Mouse (Mus musculus): ENCODE results near the gene Itpr2. TPM values are rescaled to one million over a fixed set of nuclear protein-coding genes. Genes with fewer than 3 reads are reported as not detected.

Gene Itpr2
- polyA plus RNA-seq, 1 experiment from 2014 or later = 8.9 TPM

DNA sequence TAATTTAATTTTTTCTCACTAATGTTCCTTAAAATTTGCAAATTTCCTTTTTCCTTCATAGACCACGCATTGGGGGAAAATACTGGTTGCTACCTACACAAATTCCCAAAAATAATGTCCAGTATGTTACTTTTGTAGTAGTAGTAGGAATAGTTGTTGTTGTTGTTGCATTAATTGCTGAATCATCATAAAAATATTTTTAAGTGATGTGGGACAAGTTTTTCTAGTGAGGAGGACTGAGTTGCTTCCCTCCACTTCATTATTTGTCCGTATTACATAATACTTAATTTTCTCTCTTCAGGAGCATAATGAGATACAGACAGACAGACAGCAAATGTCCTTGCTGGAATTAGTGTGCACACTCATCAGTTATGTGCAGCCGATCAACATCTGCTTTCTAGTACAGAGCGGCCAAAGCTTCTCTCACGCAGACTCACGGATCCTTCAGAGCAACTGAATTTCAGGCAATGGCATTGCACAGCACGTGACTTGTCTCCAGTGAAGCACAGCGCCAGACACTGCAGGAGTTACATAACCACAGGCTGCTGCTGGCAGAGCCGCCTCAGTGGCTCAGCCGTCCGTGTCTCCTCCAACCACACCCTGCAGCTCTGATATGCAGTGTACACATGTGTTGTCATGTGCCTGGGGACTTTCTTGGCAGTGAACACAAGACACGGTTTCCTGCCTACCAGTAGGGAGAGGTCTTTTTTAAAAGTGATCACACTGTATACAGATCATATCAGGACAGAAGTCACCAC, 231.1 kb downstream of the Itpr2 start:
- no peaks in the 10 kb centered on the region for H3K27me3 ChIP-seq (replicated peaks; ENCODE audit: control insufficient read depth, insufficient read depth, low read length)
- peaks cover 9% of the 10 kb centered on the region for H3K4me1 ChIP-seq (ENCODE audit: control insufficient read depth, insufficient read depth, low read length)
- no peak overlapping the region for H3K4me2 ChIP-seq (ENCODE audit: low read depth, low read length)
- H3K9ac ChIP-seq (ENCODE audit: low read depth, low read length) = no peak overlapping the region
- DNase-seq (ENCODE audit: low spot score) (peak; percentile 92), ATAC-seq (ENCODE audit: low read depth) (peak; percentile 93)
- H3K9me3 ChIP-seq (ENCODE audit: control insufficient read depth, low read length) = no peaks in the 10 kb centered on the region
- no peaks in the 10 kb centered on the region for H3K36me3 ChIP-seq (ENCODE audit: control insufficient read depth, insufficient read depth, low read length)
- peak overlapping the region; percentile 46; the same call in 1 of the 2 replicates for H3K27ac ChIP-seq (replicated peaks; ENCODE audit: low read depth, low read length)
- H3K4me3 ChIP-seq (ENCODE audit: low read depth, low read length) = no peak overlapping the region
- 29% methylated on average over 12 of the region's 12 CpGs for WGBS

DNA sequence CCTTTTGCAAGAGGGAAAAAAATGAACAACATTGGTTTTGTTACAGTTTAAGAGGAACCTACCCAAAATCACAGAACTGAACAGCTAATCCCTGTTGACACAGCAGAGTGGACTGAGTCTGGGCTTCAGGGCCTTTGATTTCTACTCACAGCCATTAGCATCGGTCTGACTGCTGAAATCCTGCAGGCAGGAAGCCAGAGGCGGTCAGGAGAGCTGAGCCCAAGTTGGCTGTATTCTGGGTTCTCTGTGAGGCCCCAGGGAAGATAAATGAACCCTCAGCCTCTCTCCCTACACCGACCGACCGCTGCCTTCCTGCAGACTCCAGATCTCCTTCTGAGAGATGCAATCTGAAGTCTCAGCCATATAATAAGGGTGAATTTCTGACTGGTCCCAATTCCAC, 231.9 kb downstream of the Itpr2 start:
- WGBS = 18% methylated on average over 5 of the region's 5 CpGs
- Histone ChIP-seq H3K9ac (ENCODE audit: low read depth, low read length) (no peak overlapping the region), H3K27me3 (replicated peaks; ENCODE audit: control insufficient read depth, insufficient read depth, low read length) (no peaks in the 10 kb centered on the region), H3K4me2 (ENCODE audit: low read depth, low read length) (no peak overlapping the region), H3K27ac (replicated peaks; ENCODE audit: low read depth, low read length) (peak overlapping the region; percentile 46; the same call in 1 of the 2 replicates), H3K4me1 (ENCODE audit: control insufficient read depth, insufficient read depth, low read length) (peaks cover 9% of the 10 kb centered on the region), H3K36me3 (ENCODE audit: control insufficient read depth, insufficient read depth, low read length) (no peaks in the 10 kb centered on the region), H3K9me3 (ENCODE audit: control insufficient read depth, low read length) (no peaks in the 10 kb centered on the region), H3K4me3 (ENCODE audit: low read depth, low read length) (no peak overlapping the region)
- DNase-seq (ENCODE audit: low spot score) (peak; percentile 80), ATAC-seq (ENCODE audit: low read depth) (0 out of 2 replicates have a peak, but pooled peaks have one; percentile 5)

DNA sequence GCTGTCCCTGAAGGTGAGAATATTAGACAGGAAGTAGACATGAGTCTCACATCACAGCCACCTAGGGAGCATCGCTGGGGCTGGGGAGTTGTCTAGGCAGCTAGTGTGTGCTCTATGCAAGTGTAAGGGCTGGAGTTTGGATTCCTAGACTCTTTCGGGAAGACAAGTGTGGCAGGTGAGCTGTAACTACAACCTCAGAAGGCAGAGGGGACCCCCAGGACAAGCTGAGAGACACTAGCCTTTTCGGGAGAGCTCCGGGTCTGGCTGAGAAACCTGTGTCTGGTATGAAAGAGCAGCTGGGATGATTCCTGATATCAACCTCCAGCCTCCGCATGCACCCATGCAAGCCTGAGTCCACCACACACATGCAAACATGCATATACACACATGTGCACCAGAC, 232.7 kb downstream of the Itpr2 start:
- no peak overlapping the region for H3K27ac ChIP-seq (replicated peaks; ENCODE audit: low read depth, low read length)
- peaks cover 9% of the 10 kb centered on the region for H3K4me1 ChIP-seq (ENCODE audit: control insufficient read depth, insufficient read depth, low read length)
- no peak overlapping the region for H3K4me3 ChIP-seq (ENCODE audit: low read depth, low read length)
- no peaks in the 10 kb centered on the region for H3K9me3 ChIP-seq (ENCODE audit: control insufficient read depth, low read length)
- 92% methylated on average over 5 of the region's 5 CpGs for WGBS
- no peaks in the 10 kb centered on the region for H3K36me3 ChIP-seq (ENCODE audit: control insufficient read depth, insufficient read depth, low read length)
- H3K27me3 ChIP-seq (replicated peaks; ENCODE audit: control insufficient read depth, insufficient read depth, low read length) = no peaks in the 10 kb centered on the region
- ATAC-seq (ENCODE audit: low read depth) = no peak
- no peak overlapping the region for H3K4me2 ChIP-seq (ENCODE audit: low read depth, low read length)
- H3K9ac ChIP-seq (ENCODE audit: low read depth, low read length) = no peak overlapping the region
- no peak for DNase-seq (ENCODE audit: low spot score)

DNA sequence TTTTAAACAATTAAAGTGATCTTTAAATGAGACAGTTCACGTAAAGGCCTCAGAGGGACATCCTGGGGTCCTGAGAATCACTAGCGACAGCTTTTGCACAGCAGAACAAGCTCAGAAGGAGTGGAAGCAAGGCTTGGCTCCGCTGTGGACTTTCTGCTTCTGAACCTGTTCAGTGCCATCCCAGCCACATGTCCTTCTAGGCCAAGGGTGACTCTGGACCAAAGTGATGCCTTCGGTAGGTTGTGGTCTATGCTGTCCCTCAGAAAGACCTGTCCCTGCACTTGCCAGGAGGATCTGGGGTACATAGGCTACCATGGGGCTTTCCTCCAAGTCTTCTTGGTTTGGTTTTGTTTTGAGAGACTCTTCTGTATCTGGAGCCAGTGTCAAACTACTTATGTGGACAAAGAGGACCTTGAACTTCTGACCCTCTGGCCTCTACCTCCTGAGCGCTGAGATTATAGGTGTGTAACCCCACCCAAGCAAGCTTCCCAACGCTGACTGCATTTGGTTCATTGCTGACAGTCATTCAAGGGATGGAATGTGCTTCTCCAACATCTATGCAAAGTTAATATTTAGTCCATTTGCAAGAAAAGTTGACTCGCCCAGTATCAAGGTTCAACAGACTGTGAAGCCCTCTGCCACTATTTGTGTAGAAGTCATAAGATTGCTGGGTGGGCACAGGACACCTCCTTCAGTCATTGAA, 241.2 kb downstream of the Itpr2 start:
- Histone ChIP-seq H3K9ac (ENCODE audit: low read depth, low read length) (no peak overlapping the region), H3K4me2 (ENCODE audit: low read depth, low read length) (no peak overlapping the region), H3K4me3 (ENCODE audit: low read depth, low read length) (no peak overlapping the region), H3K36me3 (ENCODE audit: control insufficient read depth, insufficient read depth, low read length) (no peaks in the 10 kb centered on the region), H3K27ac (replicated peaks; ENCODE audit: low read depth, low read length) (no peak overlapping the region), H3K9me3 (ENCODE audit: control insufficient read depth, low read length) (0 out of 2 replicates have a peak, but pooled peaks cover 7% of the 10 kb centered on the region), H3K4me1 (ENCODE audit: control insufficient read depth, insufficient read depth, low read length) (no peaks in the 10 kb centered on the region), H3K27me3 (replicated peaks; ENCODE audit: control insufficient read depth, insufficient read depth, low read length) (no peaks in the 10 kb centered on the region)
- no peak for DNase-seq (ENCODE audit: low spot score)
- 83% methylated on average over 7 of the region's 7 CpGs for WGBS
- no peak for ATAC-seq (ENCODE audit: low read depth)

DNA sequence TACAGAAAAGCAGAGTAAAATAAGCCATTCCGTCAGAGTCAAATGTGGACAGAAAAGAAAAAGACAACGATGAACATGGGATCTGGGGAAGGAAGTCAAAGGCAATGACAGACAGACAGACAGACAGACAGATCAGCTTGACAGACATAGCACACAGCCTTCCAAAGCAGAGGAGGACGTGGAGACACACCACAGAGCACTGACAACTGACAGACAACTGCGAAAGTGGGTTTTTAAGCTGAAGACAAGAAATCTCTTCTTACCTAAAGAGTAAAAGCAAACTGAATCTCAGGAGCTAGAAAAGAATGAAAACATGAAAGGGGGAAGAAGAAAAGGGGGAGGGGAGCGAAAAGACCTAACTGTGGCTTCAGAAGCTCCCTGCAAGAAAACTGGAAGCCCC, 243.3 kb downstream of the Itpr2 start:
- H3K27me3 ChIP-seq (replicated peaks; ENCODE audit: control insufficient read depth, insufficient read depth, low read length) = no peaks in the 10 kb centered on the region
- no peak overlapping the region for H3K4me2 ChIP-seq (ENCODE audit: low read depth, low read length)
- DNase-seq (ENCODE audit: low spot score) (no peak), ATAC-seq (ENCODE audit: low read depth) (no peak)
- H3K4me3 ChIP-seq (ENCODE audit: low read depth, low read length) = no peak overlapping the region
- WGBS = 84% methylated on average over 5 of the region's 5 CpGs
- no peaks in the 10 kb centered on the region; the same call in 1 of the 2 replicates for H3K4me1 ChIP-seq (ENCODE audit: control insufficient read depth, insufficient read depth, low read length)
- no peaks in the 10 kb centered on the region for H3K36me3 ChIP-seq (ENCODE audit: control insufficient read depth, insufficient read depth, low read length)
- no peak overlapping the region for H3K9ac ChIP-seq (ENCODE audit: low read depth, low read length)
- 0 out of 2 replicates have a peak, but pooled peaks cover 7% of the 10 kb centered on the region for H3K9me3 ChIP-seq (ENCODE audit: control insufficient read depth, low read length)
- no peak overlapping the region for H3K27ac ChIP-seq (replicated peaks; ENCODE audit: low read depth, low read length)

DNA sequence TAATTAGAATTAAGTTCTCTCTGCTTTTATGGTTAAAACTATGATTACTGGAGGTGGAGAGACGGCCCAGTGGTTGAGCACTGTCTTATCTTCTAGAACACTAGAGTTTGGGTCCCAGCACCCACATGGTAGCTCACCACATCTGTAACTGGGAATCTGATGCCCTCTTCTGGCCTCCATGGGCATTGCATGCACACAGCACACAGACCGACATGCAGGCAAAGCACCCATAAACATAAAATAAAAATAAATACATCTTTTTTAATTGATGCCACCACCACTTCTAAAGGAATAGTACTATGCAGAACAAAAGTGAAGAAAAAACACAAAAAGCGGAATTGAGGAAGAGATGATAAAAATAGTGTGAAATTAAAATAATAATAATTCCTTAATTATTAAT, 243.8 kb downstream of the Itpr2 start:
- 96% methylated on average over 3 of the region's 3 CpGs for WGBS
- 0 out of 2 replicates have a peak, but pooled peaks cover 7% of the 10 kb centered on the region for H3K9me3 ChIP-seq (ENCODE audit: control insufficient read depth, low read length)
- no peak overlapping the region for H3K4me3 ChIP-seq (ENCODE audit: low read depth, low read length)
- no peaks in the 10 kb centered on the region for H3K36me3 ChIP-seq (ENCODE audit: control insufficient read depth, insufficient read depth, low read length)
- H3K27me3 ChIP-seq (replicated peaks; ENCODE audit: control insufficient read depth, insufficient read depth, low read length) = no peaks in the 10 kb centered on the region
- ATAC-seq (ENCODE audit: low read depth) (no peak), DNase-seq (ENCODE audit: low spot score) (no peak)
- no peak overlapping the region for H3K4me2 ChIP-seq (ENCODE audit: low read depth, low read length)
- H3K9ac ChIP-seq (ENCODE audit: low read depth, low read length) = no peak overlapping the region
- no peaks in the 10 kb centered on the region; the same call in 1 of the 2 replicates for H3K4me1 ChIP-seq (ENCODE audit: control insufficient read depth, insufficient read depth, low read length)
- no peak overlapping the region for H3K27ac ChIP-seq (replicated peaks; ENCODE audit: low read depth, low read length)

DNA sequence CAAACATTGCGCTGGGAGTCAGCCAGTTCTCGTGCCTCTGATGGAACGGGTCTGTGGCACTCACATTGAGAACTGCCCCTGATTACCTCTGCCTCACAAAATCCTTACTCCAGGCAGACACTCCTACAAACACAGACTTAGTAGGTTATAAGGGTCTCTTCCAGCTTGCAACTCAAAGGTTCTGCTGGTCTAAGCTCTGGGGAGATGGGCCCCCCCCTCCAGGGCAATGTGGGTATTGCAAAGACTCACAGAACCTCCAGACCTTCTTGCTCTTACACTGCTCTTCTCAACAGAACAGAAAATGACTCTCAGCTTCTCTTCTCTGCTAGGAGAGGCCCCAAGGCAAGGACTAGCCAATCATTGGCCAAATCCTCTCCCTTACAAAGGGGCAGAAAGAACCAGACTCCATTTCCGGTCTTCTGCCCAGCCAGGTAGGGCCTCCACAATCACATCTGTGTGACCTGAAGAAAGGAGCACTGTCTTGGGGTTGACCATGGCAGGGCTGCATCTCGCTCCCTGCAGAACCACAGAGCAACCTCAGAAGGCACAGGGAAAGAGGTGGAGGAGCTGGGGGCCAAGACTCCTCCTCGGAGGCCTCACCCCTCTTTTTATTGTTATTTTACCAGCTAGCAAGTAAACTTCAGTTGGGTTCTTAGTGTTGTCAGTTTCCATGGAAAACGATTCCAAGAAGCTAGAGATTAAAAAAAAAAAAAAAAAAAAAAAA, 244.9 kb downstream of the Itpr2 start:
- Histone ChIP-seq H3K36me3 (ENCODE audit: control insufficient read depth, insufficient read depth, low read length) (no peaks in the 10 kb centered on the region), H3K9me3 (ENCODE audit: control insufficient read depth, low read length) (0 out of 2 replicates have a peak, but pooled peaks cover 7% of the 10 kb centered on the region), H3K4me2 (ENCODE audit: low read depth, low read length) (no peak overlapping the region), H3K4me1 (ENCODE audit: control insufficient read depth, insufficient read depth, low read length) (no peaks in the 10 kb centered on the region; the same call in 1 of the 2 replicates), H3K27me3 (replicated peaks; ENCODE audit: control insufficient read depth, insufficient read depth, low read length) (no peaks in the 10 kb centered on the region), H3K4me3 (ENCODE audit: low read depth, low read length) (no peak overlapping the region), H3K27ac (replicated peaks; ENCODE audit: low read depth, low read length) (no peak overlapping the region), H3K9ac (ENCODE audit: low read depth, low read length) (no peak overlapping the region)
- ATAC-seq (ENCODE audit: low read depth) (no peak), DNase-seq (ENCODE audit: low spot score) (no peak)
- 79% methylated on average over 7 of the region's 7 CpGs for WGBS

DNA sequence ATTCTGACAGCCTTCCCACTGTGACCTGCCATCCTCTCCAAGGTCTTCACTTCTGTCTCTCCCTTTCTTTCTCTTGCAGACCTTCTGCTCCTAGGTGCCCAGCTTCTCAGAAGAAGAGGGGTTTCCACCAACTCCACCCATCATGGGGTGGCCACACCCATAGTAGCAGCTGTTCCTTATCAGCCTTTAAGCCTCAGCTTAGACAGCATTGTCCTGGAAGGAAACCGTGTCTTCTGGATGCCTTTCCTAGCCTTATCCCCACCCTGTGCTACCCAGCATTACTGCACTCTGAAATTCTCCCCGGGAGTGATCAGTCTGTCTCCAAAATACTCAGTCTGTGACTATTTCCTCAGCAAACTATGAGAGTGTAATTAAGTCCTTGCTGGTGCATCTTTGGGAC, 245.6 kb downstream of the Itpr2 start:
- Histone ChIP-seq H3K36me3 (ENCODE audit: control insufficient read depth, insufficient read depth, low read length) (no peaks in the 10 kb centered on the region), H3K4me2 (ENCODE audit: low read depth, low read length) (no peak overlapping the region), H3K4me3 (ENCODE audit: low read depth, low read length) (no peak overlapping the region), H3K9ac (ENCODE audit: low read depth, low read length) (no peak overlapping the region), H3K27me3 (replicated peaks; ENCODE audit: control insufficient read depth, insufficient read depth, low read length) (no peaks in the 10 kb centered on the region), H3K9me3 (ENCODE audit: control insufficient read depth, low read length) (0 out of 2 replicates have a peak, but pooled peaks cover 7% of the 10 kb centered on the region), H3K27ac (replicated peaks; ENCODE audit: low read depth, low read length) (no peak overlapping the region), H3K4me1 (ENCODE audit: control insufficient read depth, insufficient read depth, low read length) (no peaks in the 10 kb centered on the region; the same call in 1 of the 2 replicates)
- DNase-seq (ENCODE audit: low spot score) (peak; percentile 25), ATAC-seq (ENCODE audit: low read depth) (no peak)
- WGBS = 40% methylated on average over 2 of the region's 2 CpGs

Measured in embryonic facial prominence, embryonic 14.5 days (tissue).